Mouse (Mus musculus) MEL (cell line): ENCODE measurements around the gene Fbll1.

Experiments
- CTCF ChIP-seq, 3 experiments: IDR thresholded peaks in 2 of 3; conservative IDR thresholded peaks in 1 of 3; 2 replicates each; pipeline ENCODE4 v1.5.1; 2011 to 2012; ENCODE audit warnings: low read length in 3 of 3, low read depth in 2 of 3, mild to moderate bottlenecking in 2 of 3, improper control_type of control experiment in 1 of 3, inconsistent platforms in 1 of 3, mixed read lengths in 1 of 3, moderate library complexity in 1 of 3; ENCODE audit not compliant: control insufficient read depth in 1 of 3, insufficient read depth in 1 of 3, poor library complexity in 1 of 3, severe bottlenecking in 1 of 3
- EP300 ChIP-seq, 2 experiments: IDR thresholded peaks; 2 replicates each; pipeline ENCODE4 v1.6.1; 2011; ENCODE audit warnings: improper control_type of control experiment in 2 of 2, low read length in 2 of 2, low read depth in 1 of 2, mild to moderate bottlenecking in 1 of 2
- POLR2A ChIP-seq, 2 experiments: IDR thresholded peaks; 2 replicates each; pipeline ENCODE4 v1.6.1; 2011 to 2012; ENCODE audit warnings: low read length in 2 of 2, mild to moderate bottlenecking in 2 of 2, control low read depth in 1 of 2, improper control_type of control experiment in 1 of 2, low read depth in 1 of 2, moderate library complexity in 1 of 2; ENCODE audit not compliant: control insufficient read depth in 1 of 2, insufficient read depth in 1 of 2, poor library complexity in 1 of 2
- TAL1 ChIP-seq: IDR thresholded peaks from 2 replicates; pipeline ENCODE4 v1.6.1; 2012; ENCODE audit warnings: mild to moderate bottlenecking, inconsistent platforms, low read length, moderate library complexity, mixed read lengths

DNA sequence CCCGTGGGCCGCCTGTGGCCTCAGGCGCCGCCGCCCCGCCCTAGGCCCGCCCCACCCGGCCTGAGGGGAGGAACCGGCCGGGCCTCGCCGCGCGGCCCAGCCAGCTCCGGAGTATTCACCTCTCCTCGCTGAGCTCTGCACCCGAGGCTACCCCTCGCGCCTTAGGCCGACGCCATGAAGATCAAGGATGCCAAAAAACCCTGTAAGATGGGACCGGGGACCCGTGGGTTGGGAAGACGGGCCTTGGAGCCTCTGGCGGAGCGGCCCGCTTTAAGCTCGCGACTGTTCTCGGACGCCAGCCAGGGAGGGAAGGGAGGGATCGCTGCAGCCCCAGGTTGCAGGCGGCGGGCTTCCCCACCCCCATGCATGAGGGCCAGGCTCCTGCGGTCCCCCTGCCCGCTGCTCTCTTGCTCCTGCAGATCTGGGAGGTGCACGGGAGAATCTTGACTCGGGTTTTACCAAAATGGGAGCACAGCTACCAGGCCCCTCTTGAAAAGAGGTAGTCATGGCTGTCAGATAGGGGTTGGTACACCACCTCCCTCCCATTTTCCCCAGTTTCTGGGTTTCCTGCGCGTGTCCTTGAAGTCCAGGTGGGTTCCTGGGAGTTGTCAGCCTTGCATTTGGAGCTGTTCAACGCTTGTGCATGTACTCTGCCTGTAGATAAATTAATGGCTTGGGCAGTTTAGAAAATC, 28.8 kb downstream of the Fbll1 start:
- TF ChIP-seq CTCF (IDR thresholded peaks at IDR 0.05 in 2 of 3, conservative IDR thresholded peaks at IDR 0.05 in 1 of 3; ENCODE audit: control insufficient read depth in 1 of 3, insufficient read depth in 1 of 3, low read depth in 2 of 3, low read length in 3 of 3, poor library complexity in 1 of 3, severe bottlenecking in 1 of 3) (no peak), EP300 (IDR thresholded peaks at IDR 0.05; ENCODE audit: low read depth in 1 of 2, low read length in 2 of 2) (no peak), TAL1 (no peak), POLR2A (IDR thresholded peaks at IDR 0.05; ENCODE audit: control insufficient read depth in 1 of 2, insufficient read depth in 1 of 2, low read depth in 1 of 2, low read length in 2 of 2, poor library complexity in 1 of 2) (peak in 1 of 2 experiments; percentile 68; a peak in 2 of 4 replicates)
